Mouse (Mus musculus) neural tube, embryonic 12.5 days (tissue): Measurements from ENCODE around the gene Ero1l. TPM values are rescaled to one million over a fixed set of nuclear protein-coding genes. Genes with fewer than 3 reads are reported as not detected.

ENCODE experiments used
- ATAC-seq: fragments of 200-750 bp; cut with Nextera tagmentation; 2 replicates; pipeline ENCODE4 v1.8.0; 2017; ENCODE audit warnings: low read depth, mild to moderate bottlenecking, moderate TSS enrichment, moderate library complexity; ENCODE audit not compliant: low FRiP score
- H3K27ac ChIP-seq: fragments of 300-500 bp; sonication (generic); 2 replicates; pipeline ENCODE4 v1.5.1; 2016
- H3K27me3 ChIP-seq: fragments of 300-500 bp; sonication (generic); replicated peaks from 2 replicates; pipeline ENCODE4 v1.6.1; 2016; ENCODE audit warnings: mild to moderate bottlenecking
- H3K36me3 ChIP-seq: fragments of 300-500 bp; sonication (generic); 2 replicates; pipeline ENCODE4 v1.6.1; 2016; ENCODE audit warnings: mild to moderate bottlenecking
- H3K4me1 ChIP-seq: fragments of 300-500 bp; sonication (generic); 2 replicates; pipeline ENCODE4 v1.6.1; 2016
- H3K4me2 ChIP-seq: fragments of 300-500 bp; sonication (generic); replicated peaks from 2 replicates; pipeline ENCODE4 v1.6.1; 2016; ENCODE audit warnings: mild to moderate bottlenecking
- H3K4me3 ChIP-seq: fragments of 300-500 bp; sonication (generic); 2 replicates; pipeline ENCODE4 v1.5.1; 2016
- H3K9ac ChIP-seq: fragments of 300-500 bp; sonication (generic); 2 replicates; pipeline ENCODE4 v1.6.1; 2016; ENCODE audit warnings: mild to moderate bottlenecking
- H3K9me3 ChIP-seq: fragments of 300-500 bp; sonication (generic); 2 replicates; pipeline ENCODE4 v1.6.1; 2016; ENCODE audit warnings: mild to moderate bottlenecking
- WGBS: fragments of 180-500 bp; shearing (Covaris S2); methylation state at CpG from one replicate; pipeline ENCODE4 v1.1.7; 2016; 5-methylcytosine and 5-hydroxymethylcytosine counted together
- polyA plus RNA-seq: library from polyadenylated mRNA; unstranded; fragments of >200 nt; fragmentation: Nextera tagmentation; extraction: Ambion mirVana; gene quantifications from 2 replicates; pipeline ENCODE4 v1.2.1, GENCODE M21; 2016

Gene Ero1l
- polyA plus RNA-seq, 1 experiment from 2014 or later, result 29.5 TPM

DNA sequence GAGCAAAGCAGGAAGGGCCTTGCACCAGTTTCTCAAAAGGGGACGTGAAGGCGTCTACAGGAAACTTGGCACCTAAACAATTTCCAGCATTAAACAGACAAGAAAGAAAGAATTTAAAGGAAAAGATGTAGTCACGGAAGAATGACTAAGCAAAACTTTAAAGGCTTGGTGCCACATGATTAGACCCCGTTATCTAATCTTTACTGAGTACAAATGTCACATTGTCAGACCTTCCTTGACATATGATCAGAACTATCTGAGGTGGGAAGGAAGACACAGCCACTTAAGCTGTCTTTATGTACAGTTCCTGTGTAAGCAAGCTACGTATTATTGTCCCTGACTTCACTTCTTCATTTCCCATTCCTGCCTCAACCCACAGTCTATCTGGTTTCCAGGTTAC, 3.1 kb upstream of the Ero1l start:
- Histone ChIP-seq H3K9me3 (no peaks in the 10 kb centered on the region), H3K4me3 (no peak overlapping the region), H3K27me3 (0 out of 2 replicates have a peak, but pooled peaks cover 2% of the 10 kb centered on the region), H3K27ac (no peak overlapping the region), H3K4me2 (no peak overlapping the region), H3K4me1 (peaks cover 6% of the 10 kb centered on the region), H3K36me3 (no peaks in the 10 kb centered on the region), H3K9ac (no peak overlapping the region)
- ATAC-seq, result no peak
- WGBS, result 87% methylated on average over 5 of the region's 5 CpGs

- Histone ChIP-seq H3K4me3 (no peak overlapping the region), H3K9me3 (no peaks in the 10 kb centered on the region), H3K27me3 (0 out of 2 replicates have a peak, but pooled peaks cover 2% of the 10 kb centered on the region), H3K9ac (no peak overlapping the region), H3K36me3 (no peaks in the 10 kb centered on the region), H3K4me1 (peaks cover 8% of the 10 kb centered on the region), H3K27ac (no peak overlapping the region), H3K4me2 (no peak overlapping the region)
- WGBS, result 86% methylated on average over 3 of the region's 3 CpGs
- ATAC-seq, result no peak
These were observed 2.5 kb upstream of the Ero1l start for GRCm38 (mm10) chr14:45321067-45321466.

DNA sequence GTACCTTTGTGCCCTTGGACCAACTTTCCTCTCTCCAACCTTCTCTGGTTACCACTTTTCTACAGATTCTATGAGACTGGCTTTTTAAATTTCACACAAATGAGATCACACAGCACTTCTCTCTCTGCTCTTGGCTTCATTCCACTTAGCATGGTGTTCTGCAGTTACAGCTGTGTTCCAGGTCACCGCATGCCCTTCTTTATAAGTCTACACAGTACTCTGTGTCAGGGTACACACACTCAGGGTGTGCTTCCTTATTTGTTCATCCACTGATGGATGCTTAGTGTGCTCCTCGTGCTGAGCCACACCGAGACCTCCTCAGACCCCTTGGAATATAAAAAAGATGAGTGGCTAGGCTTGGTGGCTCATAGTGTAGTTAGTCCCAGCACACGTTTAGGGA, 1.5 kb upstream of the Ero1l start:
- Histone ChIP-seq H3K9me3 (no peaks in the 10 kb centered on the region), H3K4me3 (no peak overlapping the region), H3K4me2 (no peak overlapping the region), H3K9ac (no peak overlapping the region), H3K36me3 (no peaks in the 10 kb centered on the region), H3K4me1 (peaks cover 11% of the 10 kb centered on the region), H3K27me3 (0 out of 2 replicates have a peak, but pooled peaks cover 2% of the 10 kb centered on the region), H3K27ac (no peak overlapping the region)
- no peak for ATAC-seq
- WGBS, result 75% methylated on average over 4 of the region's 4 CpGs

- Histone ChIP-seq H3K9ac (no peak overlapping the region), H3K4me3 (no peak overlapping the region), H3K36me3 (no peaks in the 10 kb centered on the region), H3K27me3 (0 out of 2 replicates have a peak, but pooled peaks cover 2% of the 10 kb centered on the region), H3K4me1 (peaks cover 11% of the 10 kb centered on the region), H3K4me2 (peak overlapping the region; percentile 69; the same call in 1 of the 2 replicates), H3K9me3 (no peaks in the 10 kb centered on the region), H3K27ac (no peak overlapping the region)
- ATAC-seq, result no peak
- WGBS, result 76% methylated on average over 3 of the region's 3 CpGs
These were observed 653 bp upstream of the Ero1l start for GRCm38 (mm10) chr14:45319237-45319610.

DNA sequence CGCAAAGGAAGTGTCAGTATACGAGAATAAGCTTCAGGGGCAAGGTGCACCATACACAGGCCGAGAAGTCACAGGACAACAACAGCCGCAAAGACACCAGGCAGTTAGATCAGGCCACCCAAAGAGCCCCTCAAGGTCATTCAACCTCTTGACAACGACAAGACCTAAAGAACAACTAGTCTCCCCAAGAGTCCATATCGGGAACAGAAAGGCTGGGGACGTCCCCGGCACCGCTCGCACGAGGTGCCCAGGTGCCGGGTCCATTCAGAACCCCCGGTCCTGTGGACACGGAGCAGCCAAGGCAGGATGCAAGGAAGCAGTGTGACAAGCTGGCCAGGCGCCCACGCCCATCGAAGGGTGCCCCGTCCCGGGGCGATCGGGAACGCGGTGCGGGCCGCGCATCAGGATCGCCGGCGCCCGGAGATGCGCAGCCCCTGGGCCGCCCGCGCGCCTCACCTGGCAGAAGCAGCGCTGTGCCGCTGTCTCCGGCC, 605 bp downstream of the Ero1l start:
- H3K27me3 ChIP-seq, result 0 out of 2 replicates have a peak, but pooled peaks cover 2% of the 10 kb centered on the region
- H3K9ac ChIP-seq, result peak overlapping the region; percentile 90
- H3K9me3 ChIP-seq, result no peaks in the 10 kb centered on the region
- H3K4me3 ChIP-seq, result peak overlapping the region; percentile 89
- peaks cover 11% of the 10 kb centered on the region for H3K4me1 ChIP-seq
- no peaks in the 10 kb centered on the region for H3K36me3 ChIP-seq
- ATAC-seq, result peak; percentile 79
- peak overlapping the region; percentile 69 for H3K4me2 ChIP-seq
- under 1% methylated on average over 38 of the region's 38 CpGs for WGBS
- peak overlapping the region; percentile 79; the same call in 1 of the 2 replicates for H3K27ac ChIP-seq

GRCm38 (mm10) chr14:45316927-45317326, 1.6 kb downstream of the Ero1l start:
- H3K36me3 ChIP-seq, result no peaks in the 10 kb centered on the region
- WGBS, result 80% methylated on average over 5 of the region's 5 CpGs
- H3K27ac ChIP-seq, result no peak overlapping the region
- peak overlapping the region; percentile 89; the same call in 1 of the 2 replicates for H3K4me3 ChIP-seq
- no peak for ATAC-seq
- H3K27me3 ChIP-seq, result 0 out of 2 replicates have a peak, but pooled peaks cover under 1% of the 10 kb centered on the region
- H3K4me2 ChIP-seq, result peak overlapping the region; percentile 69
- no peaks in the 10 kb centered on the region for H3K9me3 ChIP-seq
- H3K9ac ChIP-seq, result 0 out of 2 replicates have a peak overlapping the region, but pooled peaks have one; percentile 29
- peaks cover 11% of the 10 kb centered on the region for H3K4me1 ChIP-seq

DNA sequence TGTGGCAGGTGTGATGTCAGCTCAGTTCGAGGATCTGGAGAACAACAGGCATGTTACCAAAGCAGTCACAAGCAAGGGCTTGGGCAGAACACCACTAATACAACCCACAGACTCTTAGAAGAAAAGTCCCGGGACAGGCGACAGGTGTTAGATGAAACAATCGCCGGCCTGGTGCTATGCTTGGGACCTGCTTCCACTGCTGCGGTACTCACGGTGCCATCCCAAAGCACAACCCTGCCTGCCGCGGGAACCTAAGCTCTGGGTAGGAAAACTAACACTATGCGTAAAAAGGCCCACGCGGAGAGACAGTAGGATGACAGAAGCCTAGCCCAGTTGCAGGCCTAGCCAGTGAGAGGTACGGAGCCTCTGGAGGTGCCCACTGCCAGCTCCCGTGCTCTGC, 8.5 kb downstream of the Ero1l start:
- no peak overlapping the region for H3K9ac ChIP-seq
- WGBS, result 91% methylated on average over 14 of the region's 14 CpGs
- no peaks in the 10 kb centered on the region for H3K9me3 ChIP-seq
- no peaks in the 10 kb centered on the region for H3K4me1 ChIP-seq
- no peak overlapping the region for H3K4me2 ChIP-seq
- no peaks in the 10 kb centered on the region; the same call in 1 of the 2 replicates for H3K36me3 ChIP-seq
- no peak for ATAC-seq
- no peak overlapping the region for H3K4me3 ChIP-seq
- no peak overlapping the region for H3K27ac ChIP-seq
- H3K27me3 ChIP-seq, result no peaks in the 10 kb centered on the region

GRCm38 (mm10) chr14:45309646-45310045, 8.9 kb downstream of the Ero1l start:
- no peak overlapping the region for H3K4me2 ChIP-seq
- no peak overlapping the region for H3K4me3 ChIP-seq
- H3K9ac ChIP-seq, result no peak overlapping the region
- H3K4me1 ChIP-seq, result no peaks in the 10 kb centered on the region
- H3K27ac ChIP-seq, result no peak overlapping the region
- no peaks in the 10 kb centered on the region; the same call in 1 of the 2 replicates for H3K36me3 ChIP-seq
- ATAC-seq, result no peak
- 92% methylated on average over 13 of the region's 13 CpGs for WGBS
- no peaks in the 10 kb centered on the region for H3K27me3 ChIP-seq
- H3K9me3 ChIP-seq, result no peaks in the 10 kb centered on the region

GRCm38 (mm10) chr14:45307630-45308328, 10.8 kb downstream of the Ero1l start:
- Histone ChIP-seq H3K27ac (no peak overlapping the region), H3K36me3 (no peaks in the 10 kb centered on the region; the same call in 1 of the 2 replicates), H3K9me3 (no peaks in the 10 kb centered on the region), H3K9ac (no peak overlapping the region), H3K27me3 (no peaks in the 10 kb centered on the region), H3K4me3 (no peak overlapping the region), H3K4me2 (no peak overlapping the region), H3K4me1 (no peaks in the 10 kb centered on the region)
- WGBS, result 94% methylated on average over 8 of the region's 8 CpGs
- ATAC-seq, result no peak

- no peaks in the 10 kb centered on the region for H3K4me1 ChIP-seq
- H3K27me3 ChIP-seq, result no peaks in the 10 kb centered on the region
- peaks cover 8% of the 10 kb centered on the region for H3K36me3 ChIP-seq
- H3K9ac ChIP-seq, result no peak overlapping the region
- no peaks in the 10 kb centered on the region for H3K9me3 ChIP-seq
- 90% methylated on average over 5 of the region's 5 CpGs for WGBS
- H3K27ac ChIP-seq, result no peak overlapping the region
- no peak for ATAC-seq
- no peak overlapping the region for H3K4me2 ChIP-seq
- no peak overlapping the region for H3K4me3 ChIP-seq
These were observed 12.7 kb downstream of the Ero1l start for GRCm38 (mm10) chr14:45305852-45306251.

DNA sequence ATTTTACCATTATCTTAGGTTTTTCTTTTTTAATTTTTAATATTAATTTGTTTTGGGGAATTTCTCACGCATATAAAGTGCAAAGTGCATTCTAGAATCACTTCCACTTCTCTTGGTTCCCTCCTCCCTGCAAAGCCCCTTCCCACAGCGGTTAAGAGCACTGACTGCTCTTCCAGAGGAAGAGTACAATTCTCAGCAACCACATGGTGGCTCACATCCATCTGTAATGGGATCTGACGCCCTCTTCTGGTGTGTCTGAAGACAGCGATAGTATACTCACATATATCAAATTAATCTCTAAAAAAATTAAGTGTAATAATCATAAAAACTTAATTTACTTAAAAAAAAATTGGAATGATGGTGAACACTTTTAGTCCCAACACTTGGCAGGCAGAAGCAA, 14.2 kb downstream of the Ero1l start:
- Histone ChIP-seq H3K27me3 (no peaks in the 10 kb centered on the region), H3K4me3 (no peak overlapping the region), H3K9ac (no peak overlapping the region), H3K27ac (no peak overlapping the region), H3K4me2 (no peak overlapping the region), H3K9me3 (no peaks in the 10 kb centered on the region), H3K4me1 (no peaks in the 10 kb centered on the region), H3K36me3 (peaks cover 17% of the 10 kb centered on the region)
- ATAC-seq, result peak; percentile 39
- 71% methylated on average over 4 of the region's 4 CpGs for WGBS

DNA sequence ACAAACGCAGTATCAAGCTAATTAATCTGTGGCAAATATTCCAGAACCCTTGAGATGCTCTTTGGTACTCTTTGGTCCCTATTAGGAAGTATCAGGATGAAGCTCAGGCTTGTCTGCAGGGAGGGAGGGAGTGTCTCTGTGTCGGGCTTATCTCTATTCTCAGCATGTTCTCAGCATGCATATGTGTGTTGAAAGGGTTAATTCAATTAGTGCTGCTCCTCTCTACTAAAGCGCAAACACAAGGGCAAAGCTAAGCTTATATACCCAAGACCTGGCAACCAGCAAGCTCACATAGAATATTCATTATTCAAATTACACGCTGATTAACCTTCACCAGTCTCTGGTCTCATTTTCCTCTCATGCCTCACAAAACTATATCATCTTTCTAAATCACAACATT, 14.6 kb downstream of the Ero1l start:
- no peak overlapping the region for H3K4me2 ChIP-seq
- ATAC-seq, result peak; percentile 77
- H3K4me3 ChIP-seq, result no peak overlapping the region
- no peak overlapping the region for H3K27ac ChIP-seq
- H3K9me3 ChIP-seq, result no peaks in the 10 kb centered on the region
- H3K27me3 ChIP-seq, result no peaks in the 10 kb centered on the region
- H3K9ac ChIP-seq, result no peak overlapping the region
- peaks cover 22% of the 10 kb centered on the region for H3K36me3 ChIP-seq
- WGBS, result 57% methylated on average over 4 of the region's 4 CpGs
- no peaks in the 10 kb centered on the region for H3K4me1 ChIP-seq
